8 mouse cellular contexts compared by ENCODE assay signal in the genomic region with DNA sequence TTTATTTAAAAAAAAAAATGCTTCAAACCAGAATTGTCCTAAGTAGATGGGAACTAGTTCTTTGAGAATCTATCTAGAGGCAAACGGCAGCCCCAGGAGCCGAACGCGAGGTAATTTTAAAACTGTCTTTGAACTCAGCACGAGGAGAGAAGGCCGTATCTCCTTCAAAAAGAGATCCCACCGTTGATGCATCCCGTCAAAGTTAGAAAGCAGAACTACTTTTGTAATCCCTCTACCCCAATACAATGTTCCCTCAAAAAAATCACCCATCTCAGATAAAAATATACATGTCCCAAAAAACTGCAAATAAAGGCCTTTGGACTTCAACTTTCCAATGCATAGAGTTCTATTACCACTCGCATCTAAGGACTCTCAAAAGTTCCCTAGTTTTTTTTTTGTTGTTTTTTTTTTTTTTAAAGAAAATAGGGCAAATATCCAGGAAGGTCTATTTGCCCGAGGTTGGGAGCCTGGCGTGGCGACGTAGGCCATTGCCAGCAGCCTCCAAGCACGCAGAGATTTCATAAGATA. TPM values are rescaled to one million over a fixed set of nuclear protein-coding genes. Genes with fewer than 3 reads are reported as not detected.
A peak's percentile ranks its signal among the peaks of the same experiment; 100 is the strongest.
DNase-seq lines count a peak whose midpoint lies in the region; ATAC-seq and TF ChIP-seq lines count a peak whose summit lies in the region.

No protein-coding gene starts in this region.

- H3K4me3 ChIP-seq in heart, embryonic 13.5 days: peak overlapping the region; percentile 95
- H3K4me3 ChIP-seq in E14TG2a.4 (replicated peaks; ENCODE audit: low read length): peak overlapping the region; percentile 96
- H3K4me3 ChIP-seq in forebrain, embryonic 13.5 days: peak overlapping the region; percentile 87
- peak overlapping the region; percentile 67 for H3K4me3 ChIP-seq in liver, embryonic 15.5 days (replicated peaks)

- peak overlapping the region; percentile 97 for H3K27ac ChIP-seq in heart, embryonic 13.5 days (replicated peaks)
- peak overlapping the region; percentile 99 for H3K27ac ChIP-seq in forebrain, embryonic 13.5 days
- no peak overlapping the region for H3K27ac ChIP-seq in liver, embryonic 15.5 days (replicated peaks)

- no peak for TF ChIP-seq CTCF in E14TG2a.4 (conservative IDR thresholded peaks at IDR 0.05; ENCODE audit: low read length)

- no peak for ATAC-seq in heart, embryonic 13.5 days (ENCODE audit: extremely low read depth, insufficient number of reproducible peaks, low FRiP score, low TSS enrichment)
- no peak for ATAC-seq in forebrain, embryonic 13.5 days
- no peak for ATAC-seq in liver, embryonic 15.5 days (ENCODE audit: insufficient read depth)

- peak overlapping the region; percentile 85 for H3K4me2 ChIP-seq in heart, embryonic 13.5 days
- peak overlapping the region; percentile 98 for H3K4me2 ChIP-seq in forebrain, embryonic 13.5 days
- H3K4me2 ChIP-seq in liver, embryonic 15.5 days: peak overlapping the region; percentile 90

- H3K9ac ChIP-seq in heart, embryonic 13.5 days: peak overlapping the region; percentile 99
- H3K9ac ChIP-seq in forebrain, embryonic 13.5 days: peak overlapping the region; percentile 99
- peak overlapping the region; percentile 56; the same call in 1 of the 2 replicates for H3K9ac ChIP-seq in liver, embryonic 15.5 days

- intact Hi-C loops in heart, postnatal 36 days (cut with DNase I): loop anchor here (5.0 to 10.0 kb wide), 6 partner anchors 34 to 516 kb away; a partner anchor contains a TSS
- intact Hi-C loops in gastrocnemius, postnatal 14 days (cut with DNase I; ENCODE audit: low total_unique reads): loop anchor here (5.0 kb wide), 1 partner anchor 64 kb away; no protein-coding TSS in a partner anchor

- DNase-seq in heart, postnatal 36 days: no peak
- no peak for DNase-seq in left cerebral cortex, adult 11 months (ENCODE audit: low spot score)
- DNase-seq in left cerebral cortex, adult 8-10 months (ENCODE audit: low spot score in 2 of 2): no peak
- no peak for DNase-seq in gastrocnemius, postnatal 14 days

- peaks cover 62% of the 10 kb centered on the region for H3K4me1 ChIP-seq in heart, embryonic 13.5 days
- peaks cover 63% of the 10 kb centered on the region for H3K4me1 ChIP-seq in E14TG2a.4 (replicated peaks; ENCODE audit: low read depth, low read length)
- H3K4me1 ChIP-seq in forebrain, embryonic 13.5 days: peaks cover 63% of the 10 kb centered on the region
- peaks cover 54% of the 10 kb centered on the region for H3K4me1 ChIP-seq in liver, embryonic 15.5 days (replicated peaks)

- no peaks in the 10 kb centered on the region for H3K27me3 ChIP-seq in heart, embryonic 13.5 days (replicated peaks)
- peaks cover 7% of the 10 kb centered on the region for H3K27me3 ChIP-seq in E14TG2a.4 (ENCODE audit: insufficient read depth, low read length)
- peaks cover 10% of the 10 kb centered on the region for H3K27me3 ChIP-seq in forebrain, embryonic 13.5 days
- H3K27me3 ChIP-seq in liver, embryonic 15.5 days: peaks cover 64% of the 10 kb centered on the region

- H3K36me3 ChIP-seq in heart, embryonic 13.5 days: no peaks in the 10 kb centered on the region
- peaks cover 31% of the 10 kb centered on the region for H3K36me3 ChIP-seq in E14TG2a.4 (ENCODE audit: insufficient read depth, low read length)
- H3K36me3 ChIP-seq in forebrain, embryonic 13.5 days (ENCODE audit: poor library complexity, severe bottlenecking): no peaks in the 10 kb centered on the region
- H3K36me3 ChIP-seq in liver, embryonic 15.5 days (replicated peaks): no peaks in the 10 kb centered on the region

- H3K9me3 ChIP-seq in heart, embryonic 13.5 days: no peaks in the 10 kb centered on the region
- no peaks in the 10 kb centered on the region for H3K9me3 ChIP-seq in E14TG2a.4 (ENCODE audit: low read length)
- no peaks in the 10 kb centered on the region for H3K9me3 ChIP-seq in forebrain, embryonic 13.5 days (replicated peaks)
- H3K9me3 ChIP-seq in liver, embryonic 15.5 days (replicated peaks): no peaks in the 10 kb centered on the region

- WGBS in heart, embryonic 13.5 days: 2% methylated on average over 14 of the region's 14 CpGs
- WGBS in forebrain, embryonic 13.5 days: under 1% methylated on average over 14 of the region's 14 CpGs
- 3% methylated on average over 14 of the region's 14 CpGs for WGBS in liver, embryonic 15.5 days (ENCODE audit: insufficient replicate concordance)

RNA-seq across cellular contexts. Expression of a gene that starts 2.0 kb away (rescaled TPM):
- polyA plus RNA-seq in heart, embryonic 13.5 days (2015; fragmentation: Nextera tagmentation; extraction: Ambion mirVana): 19.2 and 22.5 TPM in 2 replicates
- 1 to 10 TPM; 1.5 to 1.7 TPM for total RNA-seq in heart, postnatal 36 days (2021)
- polyA plus RNA-seq in forebrain, embryonic 13.5 days (2015; fragmentation: Nextera tagmentation; extraction: Ambion mirVana): 47.9 and 56.7 TPM in 2 replicates
- polyA plus RNA-seq in liver, embryonic 15.5 days (2015; fragmentation: Nextera tagmentation; extraction: Ambion mirVana): 10.5 and 12.0 TPM in 2 replicates
- 10 to 100 TPM; 50.6 to 73.1 (median 64.8) TPM for total RNA-seq in left cerebral cortex, adult 8-10 months (2022)
- 1 to 10 TPM; 1.2 to 1.8 TPM for total RNA-seq in gastrocnemius, postnatal 14 days (2021)

RNA-seq across cellular contexts. Expression of a gene that starts 3.0 kb away (rescaled TPM):
- 46.8 and 50.6 TPM in 2 replicates for polyA plus RNA-seq in heart, embryonic 13.5 days (2015; fragmentation: Nextera tagmentation; extraction: Ambion mirVana)
- total RNA-seq in heart, postnatal 36 days (2021): 10 to 100 TPM; 23.8 to 28.6 TPM
- 104 and 106 TPM in 2 replicates for polyA plus RNA-seq in forebrain, embryonic 13.5 days (2015; fragmentation: Nextera tagmentation; extraction: Ambion mirVana)
- polyA plus RNA-seq in liver, embryonic 15.5 days (2015; fragmentation: Nextera tagmentation; extraction: Ambion mirVana): 8.1 and 8.7 TPM in 2 replicates
- total RNA-seq in left cerebral cortex, adult 8-10 months (2022): 10 to 100 TPM; 26.0 to 30.6 (median 27.5) TPM
- 10 to 100 TPM; 22.4 to 29.3 TPM for total RNA-seq in gastrocnemius, postnatal 14 days (2021)

Comparison
In these comparisons a context has a peak if more than half of its experiments do, and no peak if none do; other contexts are left out.
1. RNA of a gene that starts 2.0 kb away (total RNA-seq): 50.6 to 73.1 TPM in left cerebral cortex, adult 8-10 months; 1.2 to 1.8 TPM in gastrocnemius, postnatal 14 days and 1.5 to 1.7 TPM in heart, postnatal 36 days; every median in the first group is over 10 times any median in the second.
2. Peak in every context shown above with its lines, with median percentiles within 50 percentile points of each other: H3K4me2 ChIP-seq, H3K4me3 ChIP-seq and H3K9ac ChIP-seq.